Mouse (Mus musculus) stomach, postnatal 0 days (tissue): ENCODE results near the gene Ggps1. TPM values are rescaled to one million over a fixed set of nuclear protein-coding genes. Genes with fewer than 3 reads are reported as not detected.

Experiments
- ATAC-seq: fragments of 200-750 bp; cut with Nextera tagmentation; 2 replicates; pipeline ENCODE4 v1.8.0; 2017; ENCODE audit not compliant: low FRiP score, low TSS enrichment
- DNase-seq: peaks from one replicate; pipeline ENCODE4 v3.0.0-alpha.2; 2016; ENCODE audit warnings: low spot score
- H3K27ac ChIP-seq: fragments of 300-500 bp; sonication (generic); replicated peaks from 2 replicates; pipeline ENCODE4 v1.5.1; 2014; ENCODE audit warnings: mild to moderate bottlenecking, control low read depth
- H3K27me3 ChIP-seq: fragments of 300-500 bp; sonication (generic); 2 replicates; pipeline ENCODE4 v1.6.1; 2014; ENCODE audit warnings: low read length; ENCODE audit not compliant: control insufficient read depth, insufficient read depth
- H3K36me3 ChIP-seq: fragments of 300-500 bp; sonication (generic); 2 replicates; pipeline ENCODE4 v1.6.1; 2014; ENCODE audit warnings: low read length, mixed read lengths; ENCODE audit not compliant: control insufficient read depth, insufficient read depth
- H3K4me1 ChIP-seq: fragments of 300-500 bp; sonication (generic); replicated peaks from 2 replicates; pipeline ENCODE4 v1.6.1; 2014; ENCODE audit warnings: antibody characterized with exemption; ENCODE audit not compliant: control insufficient read depth, insufficient read depth
- H3K4me2 ChIP-seq: fragments of 300-500 bp; sonication (generic); replicated peaks from 2 replicates; pipeline ENCODE4 v1.6.1; 2014; ENCODE audit warnings: low read depth, mild to moderate bottlenecking, control low read depth, moderate library complexity
- H3K4me3 ChIP-seq: fragments of 300-500 bp; sonication (generic); 2 replicates; pipeline ENCODE4 v1.5.1; 2014; ENCODE audit warnings: low read depth, low read length, control low read depth
- H3K9ac ChIP-seq: fragments of 300-500 bp; sonication (generic); 2 replicates; pipeline ENCODE4 v1.6.1; 2014; ENCODE audit warnings: mild to moderate bottlenecking, low read length, control low read depth, mixed read lengths
- H3K9me3 ChIP-seq: fragments of 300-500 bp; sonication (generic); 2 replicates; pipeline ENCODE4 v1.6.1; 2016; ENCODE audit warnings: low read length; ENCODE audit not compliant: control insufficient read depth
- CTCF ChIP-seq: IDR thresholded peaks from 2 replicates; pipeline ENCODE4 v1.5.1; 2016; ENCODE audit warnings: antibody characterized with exemption, low read depth, mild to moderate bottlenecking, moderate library complexity
- EP300 ChIP-seq: optimal IDR thresholded peaks from 2 replicates; pipeline ENCODE3; 2016; ENCODE audit warnings: antibody characterized with exemption
- WGBS: fragments of 180-500 bp; shearing (Covaris S2); extraction: QIAGEN DNeasy Blood & Tissue Kit; methylation state at CpG from one replicate; pipeline ENCODE4 v1.1.7; 2014; 5-methylcytosine and 5-hydroxymethylcytosine counted together
- polyA plus RNA-seq: library from polyadenylated mRNA; unstranded; fragments of >200 nt; fragmentation: Nextera tagmentation; extraction: Ambion mirVana; gene quantifications from 2 replicates; pipeline ENCODE4 v1.2.1, GENCODE M21; 2015

Ggps1 gene
- polyA plus RNA-seq, 1 experiment from 2014 or later = 28.0 TPM

DNA sequence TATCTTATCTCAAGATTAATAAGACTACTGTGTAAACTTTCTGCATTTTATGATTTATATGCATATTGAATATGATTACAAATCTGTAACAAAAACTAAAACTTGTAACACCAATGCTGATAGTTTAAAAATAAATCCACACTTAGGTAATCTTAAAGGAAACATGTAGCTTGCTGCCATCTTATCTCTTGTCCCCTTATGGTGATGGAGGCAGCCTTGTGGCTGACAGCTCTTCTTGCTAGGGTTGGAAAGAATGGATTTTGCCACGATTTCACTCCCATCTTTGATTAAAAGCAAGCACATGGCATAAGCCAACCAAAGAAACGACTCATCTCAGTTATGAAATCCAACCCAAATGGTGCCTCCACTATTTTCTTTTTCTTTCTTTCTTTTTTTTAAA, 18.8 kb downstream of the Ggps1 start:
- H3K27ac ChIP-seq = no peak overlapping the region
- no peak for ATAC-seq
- peaks cover 6% of the 10 kb centered on the region for H3K36me3 ChIP-seq
- 74% methylated on average over 2 of the region's 2 CpGs for WGBS
- H3K9me3 ChIP-seq = no peaks in the 10 kb centered on the region
- H3K4me2 ChIP-seq = no peak overlapping the region
- TF ChIP-seq CTCF = no peak
- no peak for TF ChIP-seq EP300
- H3K4me3 ChIP-seq = no peak overlapping the region
- no peak for DNase-seq
- no peaks in the 10 kb centered on the region for H3K27me3 ChIP-seq
- peaks cover 4% of the 10 kb centered on the region; the same call in 1 of the 2 replicates for H3K4me1 ChIP-seq
- no peak overlapping the region for H3K9ac ChIP-seq

DNA sequence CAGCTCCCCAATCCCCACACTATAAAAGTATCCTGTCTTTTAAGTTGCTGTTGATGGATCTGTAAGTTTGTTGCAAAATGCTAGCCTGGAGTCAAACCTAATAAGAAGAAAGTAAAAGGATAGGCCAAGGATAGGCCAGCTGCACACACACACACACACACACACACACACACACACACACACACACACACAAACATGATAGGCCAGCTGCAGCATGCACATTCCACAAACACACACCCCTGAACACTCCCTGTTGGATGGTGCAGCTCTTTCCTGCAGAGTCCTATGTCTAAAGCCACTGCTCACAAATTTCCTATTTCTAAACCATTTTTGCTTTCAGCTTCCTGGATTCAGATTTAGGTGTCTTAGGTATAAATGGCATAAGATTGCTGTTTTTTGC, 19.4 kb downstream of the Ggps1 start:
- Histone ChIP-seq H3K36me3 (peaks cover 2% of the 10 kb centered on the region; the same call in 1 of the 2 replicates), H3K9ac (no peak overlapping the region), H3K27ac (no peak overlapping the region), H3K9me3 (no peaks in the 10 kb centered on the region), H3K4me2 (no peak overlapping the region), H3K27me3 (no peaks in the 10 kb centered on the region), H3K4me1 (peaks cover 4% of the 10 kb centered on the region; the same call in 1 of the 2 replicates), H3K4me3 (no peak overlapping the region)
- no peak for TF ChIP-seq CTCF
- no peak for TF ChIP-seq EP300
- DNase-seq (no peak), ATAC-seq (no peak)

DNA sequence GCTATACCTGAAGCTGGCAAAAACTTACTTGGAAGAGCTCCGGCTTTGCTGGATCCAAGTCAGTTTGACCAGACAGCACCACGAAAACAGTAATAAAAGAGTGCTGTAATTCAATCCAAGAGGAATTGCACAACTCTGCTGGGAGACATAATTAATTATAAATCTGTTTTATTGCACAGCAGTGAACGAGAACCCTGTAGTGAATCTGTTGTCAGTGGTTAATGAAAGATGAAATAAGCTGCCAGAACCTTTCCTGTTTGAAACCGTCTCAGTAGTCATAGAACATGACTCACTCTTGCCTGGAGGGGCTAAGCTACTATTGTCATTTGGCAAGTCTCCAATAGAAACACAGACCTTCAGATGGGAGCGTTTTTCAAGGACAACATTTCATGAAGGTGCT, 23.1 kb downstream of the Ggps1 start:
- DNase-seq (no peak), ATAC-seq (peak; percentile 32; the same call in 1 of the 2 replicates)
- WGBS = 12% methylated on average over 5 of the region's 5 CpGs
- TF ChIP-seq CTCF = no peak
- TF ChIP-seq EP300 = no peak
- peak overlapping the region; percentile 89; the same call in 1 of the 2 replicates for H3K9ac ChIP-seq
- H3K27ac ChIP-seq = peak overlapping the region; percentile 95
- H3K4me2 ChIP-seq = peak overlapping the region; percentile 84
- H3K27me3 ChIP-seq = no peaks in the 10 kb centered on the region
- peaks cover 6% of the 10 kb centered on the region; the same call in 1 of the 2 replicates for H3K4me1 ChIP-seq
- peak overlapping the region; percentile 83 for H3K4me3 ChIP-seq
- H3K36me3 ChIP-seq = no peaks in the 10 kb centered on the region
- H3K9me3 ChIP-seq = no peaks in the 10 kb centered on the region

DNA sequence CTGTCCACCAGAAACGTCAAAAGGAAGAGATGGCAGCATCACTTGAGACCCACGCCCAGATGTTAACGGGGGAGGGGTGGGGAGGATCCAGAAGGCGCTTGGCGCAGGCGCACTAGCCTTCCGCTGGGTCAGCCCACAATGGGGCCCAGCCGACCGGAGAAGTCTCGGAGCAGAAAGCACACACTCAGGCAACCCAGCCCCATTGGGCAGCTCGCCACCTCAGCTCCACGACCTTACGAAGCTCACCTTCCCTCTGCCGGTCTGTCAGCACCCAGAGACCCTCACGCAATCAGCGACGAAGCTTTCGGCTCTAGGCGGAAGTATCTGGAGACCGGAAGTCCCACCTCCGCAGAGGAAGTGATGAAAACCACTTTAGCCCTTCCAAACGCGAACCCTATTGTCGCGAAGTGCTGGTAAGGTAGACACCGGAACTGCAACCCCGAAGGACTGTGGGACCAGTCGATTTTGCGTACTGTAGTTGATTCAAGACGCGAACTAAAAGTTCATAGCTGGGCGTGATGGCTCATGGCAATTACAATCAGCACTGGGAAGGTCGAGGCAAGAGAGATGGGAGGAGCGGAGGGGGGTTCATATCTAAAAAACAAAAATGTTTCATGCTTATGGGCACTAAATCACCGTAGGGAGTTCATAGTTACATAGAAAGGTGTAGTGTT, 23.9 kb downstream of the Ggps1 start, which contains the start of gene Tbce:
TSS of gene Tbce (minus strand) at position 347 of the 674 bp plus-strand sequence.
- no peaks in the 10 kb centered on the region for H3K27me3 ChIP-seq
- H3K4me1 ChIP-seq = peaks cover 6% of the 10 kb centered on the region; the same call in 1 of the 2 replicates
- no peaks in the 10 kb centered on the region for H3K36me3 ChIP-seq
- ATAC-seq = peak; percentile 95
- H3K9me3 ChIP-seq = no peaks in the 10 kb centered on the region
- peak within 1 kb of the TSS; percentile 83 for H3K4me3 ChIP-seq
- peak; percentile 86 for DNase-seq
- 1% methylated on average over 35 of the region's 35 CpGs for WGBS
- peak within 1 kb of the TSS; percentile 95 for H3K27ac ChIP-seq
- H3K4me2 ChIP-seq = peak within 1 kb of the TSS; percentile 84
- H3K9ac ChIP-seq = peak within 1 kb of the TSS; percentile 89
- no peak for TF ChIP-seq EP300
- peak; percentile 44 for TF ChIP-seq CTCF

DNA sequence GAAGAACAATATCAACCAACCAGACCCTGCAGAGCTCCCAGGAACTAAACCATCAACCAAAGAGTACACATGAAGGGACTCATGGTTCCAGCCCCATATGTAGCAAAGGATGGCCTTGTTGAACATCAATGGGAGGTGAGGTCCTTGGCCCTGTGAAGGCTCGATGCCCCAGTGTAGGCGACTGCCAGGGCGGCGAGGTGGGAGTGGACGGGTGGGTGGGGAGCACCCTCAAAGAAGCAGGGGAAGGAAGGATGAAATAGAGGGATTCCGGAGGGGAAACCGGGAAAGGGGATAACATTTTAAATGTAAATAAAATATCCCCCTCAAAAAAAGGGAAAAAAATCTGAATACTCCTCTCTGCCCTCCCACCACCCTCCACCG, 24.4 kb downstream of the Ggps1 start:
- Histone ChIP-seq H3K4me3 (peak overlapping the region; percentile 83), H3K4me1 (peaks cover 6% of the 10 kb centered on the region; the same call in 1 of the 2 replicates), H3K27me3 (no peaks in the 10 kb centered on the region), H3K36me3 (no peaks in the 10 kb centered on the region), H3K27ac (peak overlapping the region; percentile 95), H3K9me3 (no peaks in the 10 kb centered on the region), H3K4me2 (peak overlapping the region; percentile 84), H3K9ac (peak overlapping the region; percentile 89)
- DNase-seq (no peak), ATAC-seq (peak; percentile 19; the same call in 1 of the 2 replicates)
- TF ChIP-seq CTCF (no peak), EP300 (no peak)
- WGBS = 0% methylated on average over 7 of the region's 8 CpGs
